Mouse (Mus musculus) bone marrow, adult 2 months (tissue): ENCODE results near the gene Zfp668.

Source experiments
- CTCF ChIP-seq: fragments of 200-500 bp; IDR thresholded peaks from 2 replicates; pipeline ENCODE4 v1.5.1; 2011; ENCODE audit warnings: low read length, control low read depth; ENCODE audit not compliant: control insufficient read depth, insufficient read depth
- POLR2A ChIP-seq: fragments of 200-500 bp; IDR thresholded peaks from 2 replicates; pipeline ENCODE4 v1.6.1; 2011; ENCODE audit warnings: low read depth, mild to moderate bottlenecking, control low read depth, low read length, borderline replicate concordance; ENCODE audit not compliant: control insufficient read depth

- no peak for TF ChIP-seq CTCF
- no peak for TF ChIP-seq POLR2A
Observed at GRCm38 (mm10) chr7:127885951-127886350, 9.3 kb upstream of the Zfp668 start.
